Mouse (Mus musculus) brain, embryonic 14.5 days (tissue): ENCODE measurements at regions not wholly inside any gene's neighbourhood (a gene's known extent, or its start where the extent isn't known, plus 50 kb on each side); places are given as distances from the start of the nearest gene placed in this dataset.
A peak's percentile ranks its signal among the peaks of the same experiment; 100 is the strongest.

Source experiments
- DNase-seq: peaks from one replicate; pipeline ENCODE4 v3.0.0-alpha.2; 2011; ENCODE audit warnings: low read depth
- CTCF ChIP-seq: fragments of 200-500 bp; IDR thresholded peaks from 2 replicates; pipeline ENCODE4 v1.5.1; 2012; ENCODE audit warnings: inconsistent platforms, mild to moderate bottlenecking, moderate library complexity, borderline replicate concordance; ENCODE audit not compliant: insufficient read depth, insufficient read length; ENCODE audit errors: extremely low read depth
- POLR2A ChIP-seq: fragments of 200-500 bp; IDR thresholded peaks from 2 replicates; pipeline ENCODE4 v1.6.1; 2012; ENCODE audit warnings: mild to moderate bottlenecking, inconsistent platforms, borderline replicate concordance; ENCODE audit not compliant: poor library complexity, insufficient read depth, insufficient read length, severe bottlenecking; ENCODE audit errors: extremely low read depth

GRCm38 (mm10) chr2:161339327-161340001, 230.6 kb upstream of the Chd6 start:
- no peak for TF ChIP-seq POLR2A
- TF ChIP-seq CTCF, result no peak
- DNase-seq, result peak; percentile 89

DNA sequence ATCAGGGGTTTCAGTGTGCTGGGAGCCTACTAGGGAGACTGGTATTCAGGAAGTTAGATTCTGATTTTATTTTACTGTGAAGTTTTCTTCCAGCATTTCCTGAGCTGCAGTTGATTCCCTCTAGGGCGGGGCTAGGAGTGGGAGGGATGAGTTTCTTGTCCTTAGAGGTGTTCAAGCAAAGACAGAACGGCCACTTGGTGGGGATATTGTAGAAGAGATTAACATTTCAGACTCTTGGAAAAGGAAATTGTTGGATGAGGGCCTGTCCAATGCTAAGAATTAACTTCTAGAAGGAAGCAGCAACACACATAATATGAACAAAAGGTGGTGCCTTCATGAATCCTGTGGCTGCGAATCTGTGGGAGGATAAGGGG, 230.1 kb upstream of the Chd6 start:
- DNase-seq, result no peak

GRCm38 (mm10) chr2:161332653-161333052, 223.8 kb upstream of the Chd6 start:
- TF ChIP-seq CTCF, result no peak
- DNase-seq, result peak; percentile 80

More for the DNA sequence above, 230.1 kb upstream of the Chd6 start:
- TF ChIP-seq POLR2A, result no peak
- TF ChIP-seq CTCF, result peak; percentile 12; the same call in 1 of the 2 replicates

DNA sequence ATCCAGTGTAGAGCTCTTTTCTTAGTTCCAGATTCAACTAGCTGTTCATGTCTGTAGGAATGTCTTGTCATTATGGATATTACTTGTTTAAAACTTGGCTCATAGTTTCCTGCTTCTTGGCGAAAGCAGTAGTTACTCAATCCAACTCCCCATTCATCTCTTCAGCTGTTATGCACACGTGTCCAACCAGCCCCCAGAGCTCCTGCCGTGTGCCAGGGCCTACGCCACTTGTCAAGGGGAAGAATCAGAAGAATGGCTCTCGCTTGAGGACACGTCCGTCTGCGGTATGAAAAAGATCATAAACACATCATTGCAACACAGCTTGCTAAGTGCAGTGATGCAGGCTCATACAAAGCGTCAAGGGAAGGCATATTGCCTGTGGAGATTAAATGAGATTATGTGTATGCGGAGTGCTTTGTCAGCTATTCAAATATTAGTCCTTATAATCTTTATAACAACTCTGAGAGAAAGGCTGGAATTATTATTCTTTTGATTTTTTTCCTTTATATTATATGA, 223.0 kb upstream of the Chd6 start:
- TF ChIP-seq POLR2A, result no peak
- DNase-seq, result peak; percentile 75

DNA sequence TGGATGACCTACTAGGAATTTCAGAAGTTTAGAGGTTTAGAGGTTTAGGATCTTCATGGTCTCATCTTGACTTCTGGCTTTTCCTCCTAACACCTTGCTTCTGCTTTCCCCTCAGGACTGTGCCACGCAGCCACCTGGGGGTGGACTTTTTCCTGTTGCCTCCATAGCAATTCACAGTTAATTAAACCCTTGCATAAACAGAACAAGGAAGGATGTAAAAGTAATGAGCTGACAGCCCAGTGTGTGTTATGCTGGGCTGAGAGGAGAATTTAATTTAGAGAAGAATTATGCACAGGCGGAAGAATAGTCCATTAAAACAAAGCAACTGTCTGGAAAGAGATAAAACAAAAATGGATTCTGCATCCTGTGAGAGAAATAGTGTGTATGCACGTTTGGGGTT, 193.9 kb upstream of the Chd6 start:
- peak; percentile 54 for DNase-seq
- TF ChIP-seq POLR2A, result no peak
- no peak for TF ChIP-seq CTCF

DNA sequence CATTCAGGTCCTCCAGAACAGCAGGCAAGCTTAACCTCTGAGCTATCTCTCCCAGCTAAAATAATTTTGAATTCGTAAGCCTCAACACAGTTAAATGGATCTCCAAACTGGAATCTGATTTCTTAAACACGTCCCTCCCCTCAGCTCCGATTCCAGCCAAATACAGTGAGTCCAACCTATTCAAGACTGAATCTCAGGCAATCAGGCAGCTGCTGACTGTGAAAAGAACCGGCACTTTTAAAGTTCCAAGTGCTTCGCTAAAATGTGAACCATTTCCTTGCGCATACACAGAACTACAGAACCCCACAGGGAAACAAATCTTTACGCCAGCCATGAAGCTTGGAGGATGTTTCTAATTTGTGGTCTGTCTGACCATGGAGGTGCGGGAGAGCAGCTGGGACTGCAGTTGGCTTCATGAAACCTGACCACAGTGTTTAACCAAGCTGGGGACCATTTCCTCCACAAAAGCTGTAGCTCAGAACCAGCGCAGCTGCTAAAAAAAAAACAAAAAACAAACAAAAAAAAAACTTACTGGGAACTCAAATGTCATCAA, 160.1 kb upstream of the Chd6 start:
- no peak for TF ChIP-seq POLR2A
- TF ChIP-seq CTCF, result no peak
- peak; percentile 69 for DNase-seq

DNA sequence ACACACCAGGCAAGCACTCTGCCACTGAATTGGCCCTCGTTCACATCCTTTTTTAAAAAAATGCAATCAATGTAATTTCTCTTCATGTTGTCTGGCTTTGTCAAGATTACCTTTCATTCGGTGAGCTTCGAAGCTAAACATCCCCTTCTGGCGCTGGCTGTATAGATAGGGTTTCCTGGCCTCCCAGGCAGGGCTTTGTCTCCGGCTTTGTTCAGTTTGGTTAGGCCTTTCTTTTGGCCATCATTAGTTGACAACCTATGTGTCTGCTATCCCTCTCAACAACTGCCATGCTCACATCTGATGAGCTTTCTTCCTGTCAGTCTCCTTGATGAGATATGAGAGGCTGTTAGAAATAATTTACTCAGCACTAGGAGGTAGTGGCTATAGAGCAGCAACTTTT, 157.6 kb upstream of the Chd6 start:
- TF ChIP-seq POLR2A, result no peak
- TF ChIP-seq CTCF, result no peak
- DNase-seq, result peak; percentile 51

DNA sequence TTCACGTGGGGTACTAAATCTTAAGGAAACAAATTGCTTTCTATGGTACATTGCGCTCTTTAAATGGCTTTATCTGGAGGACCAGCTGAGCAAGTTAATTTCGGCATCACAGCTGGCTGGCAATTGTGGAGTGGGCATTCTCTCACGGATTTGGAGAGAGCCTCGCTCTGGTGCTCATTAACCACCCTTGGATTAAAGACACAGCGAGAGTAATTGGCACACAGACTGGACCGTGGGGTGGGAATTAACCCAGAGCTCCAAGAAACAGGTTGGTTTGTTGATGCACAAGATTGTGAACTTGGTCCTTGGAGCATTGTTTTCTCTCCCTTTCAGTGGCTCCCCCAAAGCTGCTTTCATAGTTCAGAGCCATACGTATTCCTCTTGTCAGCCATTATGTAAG, 156.3 kb upstream of the Chd6 start:
- no peak for TF ChIP-seq CTCF
- no peak for TF ChIP-seq POLR2A
- peak; percentile 94 for DNase-seq

DNA sequence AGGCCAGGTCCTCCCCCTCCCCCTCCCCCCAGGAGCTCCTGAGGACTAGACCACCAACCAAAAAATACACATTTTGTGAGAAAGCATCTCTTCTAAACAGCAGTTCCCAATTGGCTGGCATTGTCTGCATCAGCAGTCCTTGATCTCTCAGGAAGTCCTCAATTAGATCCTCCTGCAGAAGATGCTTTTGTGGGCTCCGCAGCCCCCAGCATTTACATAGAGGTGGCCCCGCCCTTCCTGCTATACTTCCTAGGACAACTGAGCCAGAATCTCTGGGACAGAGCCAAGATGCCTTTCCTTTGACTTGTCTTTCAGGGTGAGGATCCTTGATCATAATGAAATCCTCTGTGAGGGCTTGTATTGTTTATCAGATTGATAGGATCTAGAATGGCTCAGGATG, 143.9 kb upstream of the Chd6 start:
- TF ChIP-seq POLR2A (no peak), CTCF (no peak)

GRCm38 (mm10) chr2:161241665-161242064, 132.8 kb upstream of the Chd6 start:
- no peak for DNase-seq
- TF ChIP-seq POLR2A (no peak), CTCF (no peak)

More for the DNA sequence above, 143.9 kb upstream of the Chd6 start:
- no peak for DNase-seq

- TF ChIP-seq POLR2A (no peak), CTCF (no peak)
- DNase-seq, result peak; percentile 73
Measured at GRCm38 (mm10) chr2:161237280-161237819, 128.5 kb upstream of the Chd6 start.

GRCm38 (mm10) chr2:161233155-161233741, 124.4 kb upstream of the Chd6 start:
- no peak for TF ChIP-seq POLR2A
- TF ChIP-seq CTCF, result no peak
- peak; percentile 67 for DNase-seq

DNA sequence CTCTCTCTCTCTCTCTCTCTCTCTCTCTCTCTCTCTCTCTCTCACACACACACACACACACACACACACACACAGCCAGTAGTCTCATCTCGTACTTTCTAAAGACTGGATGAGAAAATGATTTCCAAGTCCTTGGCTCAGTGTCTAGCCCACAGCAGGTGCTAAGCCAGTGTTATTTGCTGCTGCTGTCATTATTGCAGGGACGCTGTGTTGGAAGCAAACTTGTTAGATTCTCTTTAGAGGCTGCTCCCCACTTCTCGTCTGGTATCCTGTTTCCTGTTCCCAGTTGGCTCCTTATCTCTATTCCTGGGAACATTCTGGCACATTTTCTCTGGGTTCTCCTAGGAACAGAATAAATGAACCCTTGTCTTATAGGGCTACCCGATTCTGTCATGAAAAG, 122.5 kb upstream of the Chd6 start:
- peak; percentile 81 for DNase-seq
- TF ChIP-seq POLR2A, result no peak
- no peak for TF ChIP-seq CTCF
